Mouse (Mus musculus) brain, embryonic 14.5 days (tissue): Measurements from ENCODE around the gene Plcd3. TPM values are rescaled to one million over a fixed set of nuclear protein-coding genes. Genes with fewer than 3 reads are reported as not detected.

Experiments
- DNase-seq: peaks from one replicate; pipeline ENCODE4 v3.0.0-alpha.2; 2011; ENCODE audit warnings: low read depth
- CTCF ChIP-seq: fragments of 200-500 bp; IDR thresholded peaks from 2 replicates; pipeline ENCODE4 v1.5.1; 2012; ENCODE audit warnings: inconsistent platforms, mild to moderate bottlenecking, moderate library complexity, borderline replicate concordance; ENCODE audit not compliant: insufficient read depth, insufficient read length; ENCODE audit errors: extremely low read depth
- POLR2A ChIP-seq: fragments of 200-500 bp; IDR thresholded peaks from 2 replicates; pipeline ENCODE4 v1.6.1; 2012; ENCODE audit warnings: mild to moderate bottlenecking, inconsistent platforms, borderline replicate concordance; ENCODE audit not compliant: poor library complexity, insufficient read depth, insufficient read length, severe bottlenecking; ENCODE audit errors: extremely low read depth
- polyA plus RNA-seq: library from polyadenylated mRNA; depleted of rRNA; stranded (reverse); fragments of >200 nt; gene quantifications from 2 replicates; pipeline ENCODE4 v1.2.3, GENCODE M21; 2012

Plcd3 gene
- polyA plus RNA-seq, 1 experiment: 3.6 TPM

- no peak for DNase-seq
Measured at GRCm38 (mm10) chr11:103093862-103094833, 7.3 kb downstream of the Plcd3 start.

GRCm38 (mm10) chr11:103093306-103093705 is 8.2 kb downstream of the Plcd3 start:
- no peak for DNase-seq

More at GRCm38 (mm10) chr11:103093862-103094833, 7.3 kb downstream of the Plcd3 start:
- TF ChIP-seq POLR2A (no peak), CTCF (no peak)

GRCm38 (mm10) chr11:103081631-103082030 is 19.8 kb downstream of the Plcd3 start:
- no peak for TF ChIP-seq CTCF
- no peak for TF ChIP-seq POLR2A
- DNase-seq: no peak

More at GRCm38 (mm10) chr11:103093306-103093705, 8.2 kb downstream of the Plcd3 start:
- no peak for TF ChIP-seq POLR2A
- TF ChIP-seq CTCF: no peak

GRCm38 (mm10) chr11:103080323-103081091 is 21.0 kb downstream of the Plcd3 start:
- TF ChIP-seq POLR2A (no peak), CTCF (peak; percentile 39; the same call in 1 of the 2 replicates)
- peak; percentile 48 for DNase-seq

GRCm38 (mm10) chr11:103078131-103078530 is 23.3 kb downstream of the Plcd3 start:
- no peak for DNase-seq
- no peak for TF ChIP-seq POLR2A
- no peak for TF ChIP-seq CTCF

GRCm38 (mm10) chr11:103076581-103076980 is 24.9 kb downstream of the Plcd3 start:
- TF ChIP-seq CTCF: no peak
- no peak for TF ChIP-seq POLR2A

GRCm38 (mm10) chr11:103076010-103076409 is 25.4 kb downstream of the Plcd3 start:
- DNase-seq: no peak
- TF ChIP-seq POLR2A: no peak
- no peak for TF ChIP-seq CTCF

More at GRCm38 (mm10) chr11:103076581-103076980, 24.9 kb downstream of the Plcd3 start:
- no peak for DNase-seq

GRCm38 (mm10) chr11:103074796-103075323 is 26.6 kb downstream of the Plcd3 start:
- TF ChIP-seq CTCF: no peak
- no peak for TF ChIP-seq POLR2A
- DNase-seq: no peak

- no peak for DNase-seq
- TF ChIP-seq CTCF (no peak), POLR2A (no peak)
Measured at GRCm38 (mm10) chr11:103074121-103074650, 27.3 kb downstream of the Plcd3 start.

- TF ChIP-seq CTCF (no peak), POLR2A (no peak)
- no peak for DNase-seq
Measured at GRCm38 (mm10) chr11:103073671-103074070, 27.8 kb downstream of the Plcd3 start.
